Mouse (Mus musculus): Measurements from ENCODE around the gene Poldip3.

The Poldip3 gene

GRCm38 (mm10) chr15:83124625-83125024 lies 24.6 kb downstream of the Poldip3 start:
- DNase-seq (ENCODE audit: low spot score): no peak

- peak; percentile 82 for DNase-seq (ENCODE audit: low spot score)
Observed at GRCm38 (mm10) chr15:83122566-83123145, 26.5 kb downstream of the Poldip3 start, which contains the start of gene Rrp7a. Rrp7a (minus strand) TSS chr15:83122801.

GRCm38 (mm10) chr15:83121709-83122565 lies 27.2 kb downstream of the Poldip3 start:
- DNase-seq (ENCODE audit: low spot score): peak; percentile 66

- no peak for DNase-seq (ENCODE audit: low spot score)
Observed at GRCm38 (mm10) chr15:83118360-83118759, 30.8 kb downstream of the Poldip3 start.

GRCm38 (mm10) chr15:83115071-83115470 lies 34.1 kb downstream of the Poldip3 start:
- DNase-seq (ENCODE audit: low spot score): no peak

GRCm38 (mm10) chr15:83114106-83114505 lies 35.1 kb downstream of the Poldip3 start:
- DNase-seq (ENCODE audit: low spot score): no peak

DNA sequence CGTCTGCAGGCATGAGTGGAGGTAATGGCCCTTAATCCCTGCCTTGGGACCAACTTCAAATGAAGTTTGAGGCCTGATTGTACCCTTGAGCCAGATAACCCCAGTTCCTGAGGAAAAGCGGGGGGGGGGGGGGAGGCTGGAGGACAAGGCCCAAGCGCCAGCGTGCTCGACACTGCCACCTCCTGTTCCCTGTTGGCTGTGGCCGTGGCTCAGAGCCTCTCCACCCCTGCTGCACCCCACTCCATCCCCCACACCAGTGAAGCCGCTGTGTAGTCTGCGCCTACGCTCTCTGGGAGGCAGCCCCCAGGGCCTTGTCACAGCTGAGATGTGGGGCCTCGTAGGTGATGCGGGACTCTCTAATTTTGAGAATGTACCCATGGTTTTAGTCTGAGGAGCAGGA lies 36.3 kb downstream of the Poldip3 start:
- peak; percentile 54 for DNase-seq (ENCODE audit: low spot score)

GRCm38 (mm10) chr15:83111874-83112273 lies 37.3 kb downstream of the Poldip3 start:
- DNase-seq (ENCODE audit: low spot score): no peak

DNA sequence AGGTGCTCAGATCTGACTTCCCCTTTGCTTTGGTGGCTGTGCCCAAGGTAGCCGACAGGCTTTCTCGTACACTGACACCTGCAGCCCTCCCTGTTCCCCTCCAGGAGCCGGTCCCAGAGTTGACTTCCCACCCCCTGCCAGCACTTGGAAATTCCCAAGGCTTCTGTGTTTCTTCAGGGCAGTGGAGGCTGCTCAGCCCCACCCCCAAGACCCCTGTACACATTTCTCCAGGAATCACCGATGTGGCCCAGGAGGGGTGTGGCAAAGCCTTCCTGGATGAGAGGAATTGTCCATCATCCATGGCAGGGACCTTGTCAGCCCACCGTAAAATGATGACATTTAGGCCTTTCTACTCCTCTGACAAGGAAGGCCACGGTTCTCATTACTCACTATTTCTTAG lies 37.9 kb downstream of the Poldip3 start:
- DNase-seq (ENCODE audit: low spot score): no peak

GRCm38 (mm10) chr15:83107814-83108213 lies 41.4 kb downstream of the Poldip3 start:
- DNase-seq (ENCODE audit: low spot score): no peak

- no peak for DNase-seq (ENCODE audit: low spot score)
Observed at GRCm38 (mm10) chr15:83106426-83106825, 42.8 kb downstream of the Poldip3 start.

- DNase-seq (ENCODE audit: low spot score): no peak
Observed at GRCm38 (mm10) chr15:83103111-83103510, 46.1 kb downstream of the Poldip3 start.

DNA sequence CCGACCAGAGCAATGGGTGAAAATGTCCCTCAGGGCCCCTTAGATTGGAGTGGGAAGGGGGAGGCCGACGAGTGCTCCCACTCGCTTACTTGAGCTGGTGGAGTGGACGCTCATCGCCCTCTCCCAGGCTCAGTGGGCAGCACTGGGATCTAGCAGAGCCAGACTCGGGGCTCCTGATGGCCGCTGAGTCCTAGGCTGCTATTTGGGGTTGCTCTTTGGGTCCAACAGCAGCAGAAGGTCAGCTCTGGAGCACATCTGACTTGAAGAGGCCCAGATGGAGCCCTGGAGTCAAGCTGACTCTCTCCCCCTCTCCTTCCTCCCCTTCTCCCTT lies 48.9 kb downstream of the Poldip3 start:
- DNase-seq (ENCODE audit: low spot score): no peak

DNA sequence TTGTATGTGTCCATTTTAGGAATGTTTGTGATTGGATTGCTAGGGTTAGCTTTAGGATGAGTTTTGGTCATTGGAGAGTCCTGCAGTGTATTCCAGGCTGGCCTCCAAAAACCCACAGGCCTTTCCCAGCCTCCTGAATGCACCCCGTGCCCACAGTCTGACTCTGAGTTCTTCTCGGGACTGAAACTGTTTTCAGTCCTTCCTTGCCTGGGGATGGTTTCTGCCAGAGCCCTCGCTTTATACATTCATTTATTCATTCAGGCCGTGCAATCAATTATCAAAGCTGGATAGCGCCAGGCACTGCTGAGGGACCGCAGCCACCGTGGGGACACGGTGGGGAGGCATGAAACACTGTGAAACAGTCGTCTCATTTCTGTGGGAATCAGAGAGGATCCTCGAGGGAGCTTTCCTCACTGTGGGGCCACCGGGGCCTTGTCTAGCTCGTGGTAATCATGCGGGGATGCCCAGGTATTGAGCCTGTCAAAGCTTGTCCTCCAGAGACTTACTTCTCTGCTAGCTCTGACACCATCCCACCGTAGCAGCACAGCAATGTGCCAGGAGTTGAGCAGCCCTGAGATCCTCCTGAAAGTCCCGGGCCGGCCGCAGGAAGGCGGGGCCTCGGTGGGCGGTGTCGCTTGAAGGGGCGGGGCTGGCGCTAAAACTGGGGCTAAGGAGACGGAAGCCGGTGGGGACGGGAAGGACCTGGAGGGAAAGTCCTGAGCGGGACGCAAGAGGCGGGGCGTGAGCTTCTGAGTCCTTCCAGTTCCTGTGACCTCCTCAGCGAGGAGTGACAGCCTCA lies 49.5 kb downstream of the Poldip3 start:
- DNase-seq (ENCODE audit: low spot score): peak; percentile 92

DNA sequence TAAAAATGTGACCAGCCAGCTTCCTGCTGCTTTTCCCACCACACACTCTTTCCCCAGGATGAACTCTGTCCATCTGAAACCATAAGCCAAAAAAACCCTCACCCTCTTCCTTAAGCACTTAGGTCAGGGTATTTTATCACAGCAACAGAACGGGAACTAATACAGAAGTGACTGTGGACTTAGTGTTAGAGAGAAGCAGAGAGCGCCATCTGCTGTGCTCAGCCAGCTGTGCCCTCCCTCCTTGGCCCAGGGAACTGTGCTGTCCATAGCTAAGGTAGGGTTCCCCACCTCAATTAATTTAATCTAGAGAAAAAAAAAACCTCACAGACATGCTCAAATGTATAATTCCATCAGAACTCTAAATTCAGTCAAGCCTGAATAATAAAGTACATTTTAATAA lies 53.2 kb downstream of the Poldip3 start:
- no peak for DNase-seq (ENCODE audit: low spot score)

GRCm38 (mm10) chr15:83093687-83094086 lies 55.5 kb downstream of the Poldip3 start:
- no peak for DNase-seq (ENCODE audit: low spot score)

DNA sequence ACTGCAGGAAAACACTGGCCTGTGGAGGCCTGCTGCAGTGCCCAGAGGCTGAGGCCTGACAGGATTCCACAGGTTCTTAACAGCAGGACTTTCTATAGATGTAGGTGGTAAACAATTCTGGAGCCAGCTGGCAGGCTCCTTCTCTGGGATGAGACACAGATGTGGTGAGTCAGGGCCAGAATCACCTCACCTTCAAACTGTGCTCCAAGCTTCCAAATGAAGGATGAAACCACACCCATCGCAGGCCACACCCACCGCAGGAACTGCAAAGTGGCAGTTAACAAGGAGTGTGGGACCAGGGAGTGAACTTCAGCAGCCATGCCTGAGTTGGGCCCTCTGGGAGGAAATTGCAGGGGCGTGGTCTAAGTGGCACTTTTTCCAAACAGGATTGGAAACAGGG lies 58.3 kb downstream of the Poldip3 start:
- no peak for DNase-seq (ENCODE audit: low spot score)

DNA sequence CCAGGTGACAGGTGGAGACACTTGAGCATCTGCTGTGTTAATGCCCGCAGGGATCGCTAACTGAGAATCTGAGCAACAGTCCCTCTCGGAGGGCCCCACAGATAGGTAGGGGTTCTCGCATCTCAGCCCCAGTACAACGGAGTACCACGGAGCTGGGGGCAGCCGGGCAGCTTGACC lies 59.9 kb downstream of the Poldip3 start, which contains the start of gene Serhl:
TSS of gene Serhl (plus strand) at position 78 of the 177 bp plus-strand sequence.
- DNase-seq (ENCODE audit: low spot score): no peak

GRCm38 (mm10) chr15:83088495-83089428 lies 60.4 kb downstream of the Poldip3 start:
- DNase-seq (ENCODE audit: low spot score): no peak

GRCm38 (mm10) chr15:83086636-83087328 lies 62.4 kb downstream of the Poldip3 start:
- no peak for DNase-seq (ENCODE audit: low spot score)

DNA sequence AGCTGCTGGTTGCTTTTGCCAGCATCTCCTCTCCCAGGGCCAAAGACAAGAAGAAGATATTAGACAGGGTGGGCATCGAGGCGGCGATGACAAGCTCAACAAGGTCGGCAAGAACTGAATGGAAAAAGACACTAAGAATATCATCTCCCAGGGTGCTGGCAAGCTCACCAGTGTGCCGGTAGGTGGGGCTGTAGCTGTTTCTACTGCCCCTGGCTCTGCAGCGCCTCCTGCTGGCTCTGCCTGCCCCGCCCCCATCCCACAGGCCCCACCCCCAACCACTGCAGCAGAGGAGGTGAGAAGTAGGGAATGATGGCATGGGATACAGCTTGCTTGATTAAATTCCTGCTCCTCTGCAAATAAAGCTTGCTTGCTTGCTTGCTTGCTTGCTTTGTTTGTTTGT lies 63.3 kb downstream of the Poldip3 start:
- peak; percentile 65 for DNase-seq (ENCODE audit: low spot score)
